Mouse (Mus musculus): Measurements from ENCODE around the gene Ccdc54.

Ccdc54 gene

GRCm38 (mm10) chr16:50542554-50543333 lies 48.2 kb downstream of the Ccdc54 start:
- DNase-seq (ENCODE audit: low read depth, low spot score): no peak
